Mouse (Mus musculus) intestine, postnatal 0 days (tissue): ENCODE measurements around the gene Cfap54. TPM values are rescaled to one million over a fixed set of nuclear protein-coding genes. Genes with fewer than 3 reads are reported as not detected.

Experiments
- ATAC-seq: fragments of 200-750 bp; cut with Nextera tagmentation; 2 replicates; pipeline ENCODE4 v1.8.0; 2017; ENCODE audit warnings: mild to moderate bottlenecking, moderate TSS enrichment, moderate library complexity
- H3K27ac ChIP-seq: fragments of 300-500 bp; sonication (generic); 2 replicates; pipeline ENCODE4 v1.5.1; 2014; ENCODE audit warnings: mild to moderate bottlenecking, low read depth, low read length, moderate library complexity
- H3K27me3 ChIP-seq: fragments of 300-500 bp; sonication (generic); replicated peaks from 2 replicates; pipeline ENCODE4 v1.6.1; 2014; ENCODE audit warnings: low read length, mixed read lengths; ENCODE audit not compliant: control insufficient read depth, insufficient read depth
- H3K36me3 ChIP-seq: fragments of 300-500 bp; sonication (generic); 2 replicates; pipeline ENCODE4 v1.6.1; 2014; ENCODE audit warnings: mild to moderate bottlenecking, moderate library complexity; ENCODE audit not compliant: control insufficient read depth, insufficient read depth
- H3K4me1 ChIP-seq: fragments of 300-500 bp; sonication (generic); replicated peaks from 2 replicates; pipeline ENCODE4 v1.6.1; 2014; ENCODE audit warnings: antibody characterized with exemption, low read length, mixed read lengths; ENCODE audit not compliant: control insufficient read depth, insufficient read depth
- H3K4me2 ChIP-seq: fragments of 300-500 bp; sonication (generic); replicated peaks from 2 replicates; pipeline ENCODE4 v1.6.1; 2014; ENCODE audit warnings: low read depth, mild to moderate bottlenecking, moderate library complexity
- H3K4me3 ChIP-seq: fragments of 300-500 bp; sonication (generic); 2 replicates; pipeline ENCODE4 v1.5.1; 2014; ENCODE audit warnings: low read depth, low read length
- H3K9ac ChIP-seq: fragments of 300-500 bp; sonication (generic); 2 replicates; pipeline ENCODE4 v1.6.1; 2014; ENCODE audit warnings: mild to moderate bottlenecking, low read depth, low read length
- H3K9me3 ChIP-seq: fragments of 300-500 bp; sonication (generic); 2 replicates; pipeline ENCODE4 v1.6.1; 2016; ENCODE audit warnings: mixed run types; ENCODE audit not compliant: control insufficient read depth
- CTCF ChIP-seq: sonication (generic); IDR thresholded peaks from 2 replicates; pipeline ENCODE4 v1.5.1; 2016; ENCODE audit warnings: low read depth, mild to moderate bottlenecking, control low read depth, antibody characterized with exemption, moderate library complexity
- WGBS: fragments of 180-500 bp; shearing (Covaris S2); extraction: QIAGEN DNeasy Blood & Tissue Kit; methylation state at CpG from one replicate; pipeline ENCODE4 v1.1.7; 2014; 5-methylcytosine and 5-hydroxymethylcytosine counted together
- polyA plus RNA-seq: library from polyadenylated mRNA; unstranded; fragments of >200 nt; fragmentation: Nextera tagmentation; extraction: Ambion mirVana; gene quantifications from 2 replicates; pipeline ENCODE4 v1.2.1, GENCODE M21; 2015

Gene Cfap54
- polyA plus RNA-seq, 1 experiment from 2014 or later, result not detected

DNA sequence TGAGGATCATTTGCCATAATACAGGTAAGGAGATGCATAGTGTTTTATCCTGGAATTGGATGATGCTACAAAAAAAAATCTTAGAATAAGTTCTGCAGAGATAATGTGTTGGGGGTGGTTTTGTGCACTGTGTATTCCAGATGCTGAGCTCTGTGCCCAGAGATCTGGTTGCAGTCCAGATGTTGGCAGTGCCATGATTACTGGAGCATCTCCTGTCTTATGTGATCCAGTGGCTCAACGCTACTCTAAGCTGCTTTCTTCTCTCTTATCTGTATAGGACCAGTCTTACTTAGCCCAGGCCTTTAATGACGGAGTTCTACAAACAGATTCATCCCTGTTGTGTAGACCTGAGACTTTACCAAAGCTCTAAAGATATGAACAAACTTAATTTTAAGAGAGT is 10.5 kb upstream of the Cfap54 start:
- Histone ChIP-seq H3K36me3 (no peaks in the 10 kb centered on the region), H3K4me2 (no peak overlapping the region), H3K27me3 (no peaks in the 10 kb centered on the region), H3K4me3 (no peak overlapping the region), H3K9ac (no peak overlapping the region), H3K9me3 (no peaks in the 10 kb centered on the region), H3K4me1 (no peaks in the 10 kb centered on the region), H3K27ac (no peak overlapping the region)
- ATAC-seq, result no peak
- TF ChIP-seq CTCF, result no peak
- WGBS, result 86% methylated on average over 2 of the region's 2 CpGs

DNA sequence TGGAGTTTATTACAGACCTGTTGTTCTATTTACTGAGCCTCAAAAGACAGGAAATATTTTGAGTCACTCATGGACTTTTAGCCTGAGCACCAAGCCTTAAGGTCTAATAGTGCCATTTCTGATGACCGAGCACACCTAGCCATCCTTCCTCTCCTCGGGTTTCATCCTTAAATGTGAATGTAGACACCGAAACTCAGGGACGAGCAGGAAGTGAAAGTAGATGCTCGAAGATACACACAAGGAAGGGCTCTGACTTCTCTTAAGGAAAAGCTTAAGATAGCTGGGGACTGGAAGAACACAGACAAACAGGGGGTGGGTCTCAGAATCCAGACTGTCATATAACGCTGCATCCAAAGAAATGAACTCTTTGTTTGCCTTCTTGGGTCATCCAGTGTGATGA is 8.8 kb upstream of the Cfap54 start:
- no peak for ATAC-seq
- no peak overlapping the region for H3K4me2 ChIP-seq
- no peak overlapping the region for H3K27ac ChIP-seq
- 62% methylated on average over 6 of the region's 6 CpGs for WGBS
- H3K4me1 ChIP-seq, result no peaks in the 10 kb centered on the region
- H3K4me3 ChIP-seq, result no peak overlapping the region
- no peaks in the 10 kb centered on the region for H3K27me3 ChIP-seq
- no peak for TF ChIP-seq CTCF
- H3K9ac ChIP-seq, result no peak overlapping the region
- H3K36me3 ChIP-seq, result no peaks in the 10 kb centered on the region
- H3K9me3 ChIP-seq, result no peaks in the 10 kb centered on the region

DNA sequence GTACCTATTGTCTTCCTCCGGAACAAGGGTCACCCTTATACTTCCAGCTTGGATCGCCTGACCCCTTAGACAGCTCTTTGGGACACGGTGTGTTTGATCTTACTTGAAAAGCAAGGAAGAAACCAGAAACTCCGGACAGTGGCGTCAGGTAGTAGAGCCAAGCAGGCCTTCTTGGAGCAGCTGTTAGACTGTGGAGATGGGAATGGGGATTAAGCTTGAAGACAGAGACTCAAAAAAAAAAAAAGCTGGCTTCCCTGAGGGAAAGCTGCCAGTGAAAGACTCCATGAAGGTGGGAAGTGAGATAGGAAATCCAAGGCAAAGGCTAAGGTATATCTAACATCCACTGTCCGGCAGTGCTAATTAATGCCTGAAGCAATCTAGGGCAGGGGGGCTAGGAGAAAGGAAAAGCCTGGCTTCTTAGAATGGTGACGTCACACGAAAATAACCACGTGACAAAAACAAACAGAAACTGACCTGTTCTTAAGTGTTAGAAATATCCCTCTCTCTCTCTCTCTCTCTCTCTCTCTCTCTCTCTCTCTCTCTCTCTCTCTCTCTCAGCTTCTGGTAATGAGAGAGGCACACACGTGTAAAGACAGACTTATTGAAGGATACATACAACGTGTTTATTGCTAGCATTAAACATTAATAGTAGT is 7.1 kb upstream of the Cfap54 start:
- Histone ChIP-seq H3K9me3 (no peaks in the 10 kb centered on the region), H3K27ac (no peak overlapping the region), H3K4me2 (no peak overlapping the region), H3K4me1 (no peaks in the 10 kb centered on the region), H3K4me3 (no peak overlapping the region), H3K36me3 (no peaks in the 10 kb centered on the region), H3K27me3 (no peaks in the 10 kb centered on the region), H3K9ac (no peak overlapping the region)
- no peak for ATAC-seq
- no peak for TF ChIP-seq CTCF
- 64% methylated on average over 11 of the region's 11 CpGs for WGBS

DNA sequence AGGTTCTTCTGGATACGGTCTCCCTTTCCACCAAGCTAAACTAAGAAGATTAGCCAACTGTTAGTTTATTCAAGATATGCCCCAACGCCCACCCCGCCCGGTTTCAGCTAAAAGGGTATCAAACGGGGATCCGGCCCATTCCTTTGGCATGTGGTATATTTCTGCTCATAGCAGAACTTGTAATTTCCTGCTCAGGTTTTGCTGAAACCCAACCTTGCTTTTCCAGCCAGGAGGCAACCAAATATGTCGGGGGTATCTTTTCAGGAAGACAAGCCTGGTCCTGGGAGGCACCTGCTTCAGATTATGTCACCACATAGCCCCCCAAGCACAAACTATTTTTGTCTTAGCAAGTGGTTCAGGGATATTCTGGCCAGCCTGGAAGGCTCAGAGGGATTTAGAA is 6.1 kb upstream of the Cfap54 start:
- no peaks in the 10 kb centered on the region for H3K4me1 ChIP-seq
- H3K4me3 ChIP-seq, result no peak overlapping the region
- no peak overlapping the region for H3K9ac ChIP-seq
- no peak overlapping the region for H3K27ac ChIP-seq
- H3K27me3 ChIP-seq, result no peaks in the 10 kb centered on the region
- no peaks in the 10 kb centered on the region for H3K36me3 ChIP-seq
- H3K9me3 ChIP-seq, result no peaks in the 10 kb centered on the region
- no peak for ATAC-seq
- no peak overlapping the region for H3K4me2 ChIP-seq
- 77% methylated on average over 7 of the region's 7 CpGs for whole genome bisulfite sequencing
- TF ChIP-seq CTCF, result no peak

DNA sequence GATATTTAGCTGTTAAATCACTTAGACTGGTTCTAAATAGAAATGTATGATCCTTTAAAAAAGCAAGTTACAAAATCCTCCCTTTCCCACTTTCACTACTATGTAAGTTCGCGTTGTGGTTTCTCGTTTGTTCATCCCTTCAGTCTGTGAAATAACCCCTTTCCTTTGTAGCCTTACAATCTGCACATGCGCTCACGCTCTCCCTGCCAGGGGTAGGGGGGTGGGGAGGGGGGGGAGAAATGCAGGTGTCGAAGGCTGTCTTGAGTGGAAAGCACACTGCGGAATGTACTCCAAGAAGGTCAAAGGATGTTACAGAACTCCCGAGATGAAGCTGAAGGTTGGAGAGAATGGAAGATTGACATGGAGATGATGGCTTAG is 2.5 kb upstream of the Cfap54 start:
- Histone ChIP-seq H3K4me2 (no peak overlapping the region), H3K36me3 (no peaks in the 10 kb centered on the region), H3K27ac (no peak overlapping the region), H3K27me3 (no peaks in the 10 kb centered on the region), H3K4me1 (no peaks in the 10 kb centered on the region), H3K9me3 (no peaks in the 10 kb centered on the region), H3K9ac (no peak overlapping the region), H3K4me3 (no peak overlapping the region)
- 72% methylated on average over 8 of the region's 8 CpGs for WGBS
- no peak for TF ChIP-seq CTCF
- ATAC-seq, result no peak

DNA sequence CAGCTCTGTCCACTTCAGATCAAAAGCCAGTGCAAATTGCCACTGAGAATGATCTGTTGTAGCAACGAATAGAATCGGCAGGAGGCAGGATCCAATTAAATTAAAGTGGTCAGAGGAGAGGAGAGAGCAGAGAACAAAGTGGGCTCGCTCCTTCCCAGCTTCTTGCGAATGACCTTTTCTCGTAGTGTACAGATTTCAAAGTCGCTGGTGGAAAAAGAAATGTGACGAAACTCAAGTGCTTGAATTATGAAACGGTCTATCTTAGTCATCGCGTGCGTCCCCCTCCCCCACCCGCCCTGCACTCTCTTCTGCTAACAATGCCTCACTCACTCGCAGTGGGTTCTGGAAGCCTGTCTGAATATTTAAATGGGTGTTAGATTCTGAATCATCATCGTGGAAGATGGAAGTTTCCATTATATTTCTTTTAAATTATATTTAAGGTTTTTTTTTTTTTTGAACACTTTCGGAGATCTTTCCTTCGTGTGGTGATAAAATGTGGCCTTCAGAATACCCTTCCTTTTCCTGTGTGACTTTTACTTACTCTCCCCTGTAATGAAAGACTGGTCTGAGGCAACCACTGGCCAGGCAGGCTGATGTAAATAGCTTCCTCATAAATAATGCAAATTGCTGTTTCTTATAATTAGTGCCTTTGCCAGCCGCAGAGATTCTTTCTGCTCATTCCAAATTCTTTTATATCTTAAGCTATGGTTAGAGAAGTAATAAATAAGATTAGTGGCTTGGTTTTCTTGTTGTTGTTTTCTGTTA is 2.0 kb upstream of the Cfap54 start:
- Histone ChIP-seq H3K27me3 (no peaks in the 10 kb centered on the region), H3K9me3 (no peaks in the 10 kb centered on the region), H3K4me3 (no peak overlapping the region), H3K4me2 (no peak overlapping the region; the same call in 1 of the 2 replicates), H3K27ac (no peak overlapping the region), H3K36me3 (no peaks in the 10 kb centered on the region), H3K4me1 (no peaks in the 10 kb centered on the region), H3K9ac (no peak overlapping the region)
- no peak for ATAC-seq
- TF ChIP-seq CTCF, result no peak
- WGBS, result 14% methylated on average over 17 of the region's 17 CpGs
